Mouse (Mus musculus): ENCODE results near the gene Tedc1. TPM values are rescaled to one million over a fixed set of nuclear protein-coding genes. Genes with fewer than 3 reads are reported as not detected.

Tedc1 gene
- polyA plus RNA-seq, 1 experiment from 2014 or later, result 13.3 TPM

- Histone ChIP-seq H3K4me3 (ENCODE audit: control insufficient read depth in 1 of 2, insufficient read depth in 1 of 2, low read depth in 1 of 2, low read length in 2 of 2) (no peak overlapping the region), H3K27me3 (ENCODE audit: control insufficient read depth, insufficient read depth, low read length) (no peaks in the 10 kb centered on the region), H3K27ac (replicated peaks in 1 of 2; ENCODE audit: control insufficient read depth in 1 of 2, insufficient read depth in 1 of 2, low read depth in 2 of 2, low read length in 2 of 2) (no peak overlapping the region), H3K9ac (ENCODE audit: low read length) (no peak overlapping the region), H3K36me3 (ENCODE audit: control insufficient read depth, insufficient read depth, low read length) (no peaks in the 10 kb centered on the region), H3K9me3 (ENCODE audit: control insufficient read depth, low read length) (no peaks in the 10 kb centered on the region), H3K4me2 (ENCODE audit: low read length) (no peak overlapping the region), H3K4me1 (ENCODE audit: control insufficient read depth in 2 of 2, insufficient read depth in 2 of 2, low read length in 2 of 2) (no peaks in the 10 kb centered on the region)
- ATAC-seq (ENCODE audit: insufficient number of reproducible peaks, insufficient read depth, low FRiP score, low read depth), result no peak
- WGBS, result 76% methylated on average over 7 of the region's 7 CpGs
Observed at GRCm38 (mm10) chr12:113205251-113205942, 49.2 kb downstream of the Tedc1 start.

- no peak overlapping the region for H3K27ac ChIP-seq (replicated peaks in 1 of 2; ENCODE audit: control insufficient read depth in 1 of 2, insufficient read depth in 1 of 2, low read depth in 2 of 2, low read length in 2 of 2)
- ATAC-seq (ENCODE audit: insufficient number of reproducible peaks, insufficient read depth, low FRiP score, low read depth), result no peak
- no peaks in the 10 kb centered on the region for H3K4me1 ChIP-seq (ENCODE audit: control insufficient read depth in 2 of 2, insufficient read depth in 2 of 2, low read length in 2 of 2)
- 69% methylated on average over 6 of the region's 6 CpGs for WGBS
- H3K4me2 ChIP-seq (ENCODE audit: low read length), result no peak overlapping the region
- H3K9me3 ChIP-seq (ENCODE audit: control insufficient read depth, low read length), result no peaks in the 10 kb centered on the region
- no peaks in the 10 kb centered on the region for H3K27me3 ChIP-seq (ENCODE audit: control insufficient read depth, insufficient read depth, low read length)
- H3K36me3 ChIP-seq (ENCODE audit: control insufficient read depth, insufficient read depth, low read length), result no peaks in the 10 kb centered on the region
- H3K4me3 ChIP-seq (ENCODE audit: control insufficient read depth in 1 of 2, insufficient read depth in 1 of 2, low read depth in 1 of 2, low read length in 2 of 2), result no peak overlapping the region
- no peak overlapping the region for H3K9ac ChIP-seq (ENCODE audit: low read length)
Observed at GRCm38 (mm10) chr12:113207737-113208136, 51.5 kb downstream of the Tedc1 start.

GRCm38 (mm10) chr12:113210586-113211378 is 54.6 kb downstream of the Tedc1 start:
- Histone ChIP-seq H3K27ac (replicated peaks in 1 of 2; ENCODE audit: control insufficient read depth in 1 of 2, insufficient read depth in 1 of 2, low read depth in 2 of 2, low read length in 2 of 2) (no peak overlapping the region), H3K4me1 (ENCODE audit: control insufficient read depth in 2 of 2, insufficient read depth in 2 of 2, low read length in 2 of 2) (no peaks in the 10 kb centered on the region), H3K9me3 (ENCODE audit: control insufficient read depth, low read length) (no peaks in the 10 kb centered on the region), H3K36me3 (ENCODE audit: control insufficient read depth, insufficient read depth, low read length) (no peaks in the 10 kb centered on the region), H3K4me3 (ENCODE audit: control insufficient read depth in 1 of 2, insufficient read depth in 1 of 2, low read depth in 1 of 2, low read length in 2 of 2) (no peak overlapping the region), H3K27me3 (ENCODE audit: control insufficient read depth, insufficient read depth, low read length) (no peaks in the 10 kb centered on the region), H3K9ac (ENCODE audit: low read length) (no peak overlapping the region), H3K4me2 (ENCODE audit: low read length) (no peak overlapping the region)
- WGBS, result 76% methylated on average over 17 of the region's 17 CpGs
- no peak for ATAC-seq (ENCODE audit: insufficient number of reproducible peaks, insufficient read depth, low FRiP score, low read depth)

GRCm38 (mm10) chr12:113211772-113212171 is 55.6 kb downstream of the Tedc1 start:
- Histone ChIP-seq H3K36me3 (ENCODE audit: control insufficient read depth, insufficient read depth, low read length) (no peaks in the 10 kb centered on the region), H3K9ac (ENCODE audit: low read length) (no peak overlapping the region), H3K9me3 (ENCODE audit: control insufficient read depth, low read length) (no peaks in the 10 kb centered on the region), H3K4me2 (ENCODE audit: low read length) (no peak overlapping the region), H3K27ac (replicated peaks in 1 of 2; ENCODE audit: control insufficient read depth in 1 of 2, insufficient read depth in 1 of 2, low read depth in 2 of 2, low read length in 2 of 2) (no peak overlapping the region), H3K4me3 (ENCODE audit: control insufficient read depth in 1 of 2, insufficient read depth in 1 of 2, low read depth in 1 of 2, low read length in 2 of 2) (no peak overlapping the region), H3K27me3 (ENCODE audit: control insufficient read depth, insufficient read depth, low read length) (no peaks in the 10 kb centered on the region), H3K4me1 (ENCODE audit: control insufficient read depth in 2 of 2, insufficient read depth in 2 of 2, low read length in 2 of 2) (no peaks in the 10 kb centered on the region)
- ATAC-seq (ENCODE audit: insufficient number of reproducible peaks, insufficient read depth, low FRiP score, low read depth), result no peak
- WGBS, result 86% methylated on average over 5 of the region's 5 CpGs

- H3K9me3 ChIP-seq (ENCODE audit: control insufficient read depth, low read length), result no peaks in the 10 kb centered on the region
- WGBS, result 73% methylated on average over 10 of the region's 10 CpGs
- no peak overlapping the region for H3K4me3 ChIP-seq (ENCODE audit: control insufficient read depth in 1 of 2, insufficient read depth in 1 of 2, low read depth in 1 of 2, low read length in 2 of 2)
- no peaks in the 10 kb centered on the region for H3K27me3 ChIP-seq (ENCODE audit: control insufficient read depth, insufficient read depth, low read length)
- H3K4me1 ChIP-seq (ENCODE audit: control insufficient read depth in 2 of 2, insufficient read depth in 2 of 2, low read length in 2 of 2), result no peaks in the 10 kb centered on the region
- no peaks in the 10 kb centered on the region for H3K36me3 ChIP-seq (ENCODE audit: control insufficient read depth, insufficient read depth, low read length)
- no peak overlapping the region for H3K27ac ChIP-seq (replicated peaks in 1 of 2; ENCODE audit: control insufficient read depth in 1 of 2, insufficient read depth in 1 of 2, low read depth in 2 of 2, low read length in 2 of 2)
- no peak overlapping the region for H3K4me2 ChIP-seq (ENCODE audit: low read length)
- H3K9ac ChIP-seq (ENCODE audit: low read length), result no peak overlapping the region
- ATAC-seq (ENCODE audit: insufficient number of reproducible peaks, insufficient read depth, low FRiP score, low read depth), result no peak
Observed at GRCm38 (mm10) chr12:113212326-113212924, 56.2 kb downstream of the Tedc1 start.

GRCm38 (mm10) chr12:113213226-113213625 is 57.0 kb downstream of the Tedc1 start:
- Histone ChIP-seq H3K27me3 (ENCODE audit: control insufficient read depth, insufficient read depth, low read length) (no peaks in the 10 kb centered on the region), H3K36me3 (ENCODE audit: control insufficient read depth, insufficient read depth, low read length) (no peaks in the 10 kb centered on the region), H3K4me1 (ENCODE audit: control insufficient read depth in 2 of 2, insufficient read depth in 2 of 2, low read length in 2 of 2) (peaks cover 0 to 2% of the 10 kb centered on the region in 2 experiments; a peak in 1 of 4 replicates), H3K4me2 (ENCODE audit: low read length) (no peak overlapping the region), H3K9ac (ENCODE audit: low read length) (no peak overlapping the region), H3K27ac (replicated peaks in 1 of 2; ENCODE audit: control insufficient read depth in 1 of 2, insufficient read depth in 1 of 2, low read depth in 2 of 2, low read length in 2 of 2) (no peak overlapping the region), H3K4me3 (ENCODE audit: control insufficient read depth in 1 of 2, insufficient read depth in 1 of 2, low read depth in 1 of 2, low read length in 2 of 2) (no peak overlapping the region), H3K9me3 (ENCODE audit: control insufficient read depth, low read length) (no peaks in the 10 kb centered on the region)
- 68% methylated on average over 2 of the region's 2 CpGs for WGBS
- ATAC-seq (ENCODE audit: insufficient number of reproducible peaks, insufficient read depth, low FRiP score, low read depth), result no peak

- Histone ChIP-seq H3K4me2 (ENCODE audit: low read length) (no peak overlapping the region), H3K27ac (replicated peaks in 1 of 2; ENCODE audit: control insufficient read depth in 1 of 2, insufficient read depth in 1 of 2, low read depth in 2 of 2, low read length in 2 of 2) (no peak overlapping the region), H3K4me1 (ENCODE audit: control insufficient read depth in 2 of 2, insufficient read depth in 2 of 2, low read length in 2 of 2) (peaks cover 0 to 2% of the 10 kb centered on the region in 2 experiments; a peak in 1 of 4 replicates), H3K9ac (ENCODE audit: low read length) (no peak overlapping the region), H3K36me3 (ENCODE audit: control insufficient read depth, insufficient read depth, low read length) (no peaks in the 10 kb centered on the region), H3K4me3 (ENCODE audit: control insufficient read depth in 1 of 2, insufficient read depth in 1 of 2, low read depth in 1 of 2, low read length in 2 of 2) (no peak overlapping the region), H3K9me3 (ENCODE audit: control insufficient read depth, low read length) (no peaks in the 10 kb centered on the region), H3K27me3 (ENCODE audit: control insufficient read depth, insufficient read depth, low read length) (no peaks in the 10 kb centered on the region)
- WGBS, result 79% methylated on average over 25 of the region's 25 CpGs
- no peak for ATAC-seq (ENCODE audit: insufficient number of reproducible peaks, insufficient read depth, low FRiP score, low read depth)
Observed at GRCm38 (mm10) chr12:113214072-113214808, 58.0 kb downstream of the Tedc1 start.
